Mouse (Mus musculus) gastrocnemius, postnatal 4 days (tissue): Measurements from ENCODE around the gene Atp8b5. TPM values are rescaled to one million over a fixed set of nuclear protein-coding genes. Genes with fewer than 3 reads are reported as not detected.

Experiments
- DNase-seq, 2 experiments: peaks; one replicate each; pipeline ENCODE4 v3.0.0; 2021 to 2022; ENCODE audit warnings: low spot score in 2 of 2, mixed read lengths in 2 of 2
- total RNA-seq, 2 experiments: library from RNA; stranded (reverse); gene quantifications; 2 replicates each; pipeline ENCODE4 v1.2.3; 2021

Gene Atp8b5
- total RNA-seq, 2 experiments from 2014 or later: 0.34 to 0.39 TPM

- DNase-seq: peak; percentile 57 to 79
These were observed 139.4 kb downstream of the Atp8b5 start for GRCm38 (mm10) chr4:43406162-43406971.

GRCm38 (mm10) chr4:43407071-43407920, 140.3 kb downstream of the Atp8b5 start:
- DNase-seq: no peak

DNA sequence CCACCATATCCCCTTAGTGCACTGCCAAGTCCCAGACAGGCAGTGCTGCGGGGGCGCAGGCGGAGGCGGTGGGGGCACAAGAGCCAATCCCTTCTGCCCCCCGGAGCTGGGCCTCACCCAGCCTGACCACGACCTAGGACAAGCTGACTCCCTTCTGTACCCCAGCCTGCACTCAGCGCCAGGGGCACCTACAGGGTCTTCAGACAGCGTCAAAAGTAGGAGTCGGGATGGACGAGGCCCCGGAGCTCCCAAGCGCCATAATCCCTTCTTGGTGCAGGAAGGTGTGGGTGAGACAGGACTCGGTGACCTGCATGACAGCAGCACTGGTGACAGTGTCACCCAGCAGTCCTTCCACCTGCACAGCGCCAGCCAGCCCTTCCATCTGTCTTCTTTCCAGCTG, 147.8 kb downstream of the Atp8b5 start:
- DNase-seq: no peak

DNA sequence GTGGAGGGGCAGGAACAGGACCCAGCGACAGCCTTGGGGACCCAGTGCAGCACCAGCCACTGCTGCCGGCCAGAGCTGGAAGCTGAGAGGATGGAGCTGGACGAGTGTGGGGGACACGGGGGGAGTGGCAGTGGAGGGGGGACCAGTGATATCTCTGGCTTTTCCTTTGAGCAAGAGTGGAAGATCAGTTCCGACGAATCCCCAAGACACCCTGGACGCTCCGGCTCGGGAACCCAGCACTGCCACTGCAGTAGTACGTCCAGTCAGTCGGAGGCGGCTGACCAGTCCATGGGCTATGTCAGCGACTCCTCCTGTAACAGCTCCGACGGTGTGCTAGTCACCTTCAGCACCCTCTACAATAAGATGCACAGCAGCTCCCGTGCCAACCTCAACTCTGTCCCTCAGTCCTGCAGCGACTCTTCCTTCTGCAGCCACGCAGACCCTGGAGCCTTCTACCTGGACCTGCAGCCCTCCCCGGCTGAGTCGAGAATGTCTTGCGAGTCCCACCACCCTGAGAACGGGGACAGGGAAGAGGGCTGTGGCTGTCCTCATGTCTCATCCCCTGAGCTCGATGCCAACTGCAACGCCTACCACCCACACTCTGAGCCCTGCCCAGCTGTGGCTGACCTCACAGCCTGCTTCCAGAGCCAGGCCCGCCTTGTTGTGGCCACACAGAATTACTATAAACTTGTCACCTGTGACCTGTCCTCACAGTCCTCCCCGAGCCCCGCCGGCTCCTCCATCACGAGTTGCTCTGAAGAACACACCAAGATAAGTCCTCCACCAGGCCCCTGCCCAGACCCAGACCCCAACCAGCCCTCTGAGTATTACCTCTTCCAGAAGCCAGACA, 148.5 kb downstream of the Atp8b5 start:
- DNase-seq: no peak

- DNase-seq: no peak
These were observed 149.1 kb downstream of the Atp8b5 start for GRCm38 (mm10) chr4:43416071-43416490.

DNA sequence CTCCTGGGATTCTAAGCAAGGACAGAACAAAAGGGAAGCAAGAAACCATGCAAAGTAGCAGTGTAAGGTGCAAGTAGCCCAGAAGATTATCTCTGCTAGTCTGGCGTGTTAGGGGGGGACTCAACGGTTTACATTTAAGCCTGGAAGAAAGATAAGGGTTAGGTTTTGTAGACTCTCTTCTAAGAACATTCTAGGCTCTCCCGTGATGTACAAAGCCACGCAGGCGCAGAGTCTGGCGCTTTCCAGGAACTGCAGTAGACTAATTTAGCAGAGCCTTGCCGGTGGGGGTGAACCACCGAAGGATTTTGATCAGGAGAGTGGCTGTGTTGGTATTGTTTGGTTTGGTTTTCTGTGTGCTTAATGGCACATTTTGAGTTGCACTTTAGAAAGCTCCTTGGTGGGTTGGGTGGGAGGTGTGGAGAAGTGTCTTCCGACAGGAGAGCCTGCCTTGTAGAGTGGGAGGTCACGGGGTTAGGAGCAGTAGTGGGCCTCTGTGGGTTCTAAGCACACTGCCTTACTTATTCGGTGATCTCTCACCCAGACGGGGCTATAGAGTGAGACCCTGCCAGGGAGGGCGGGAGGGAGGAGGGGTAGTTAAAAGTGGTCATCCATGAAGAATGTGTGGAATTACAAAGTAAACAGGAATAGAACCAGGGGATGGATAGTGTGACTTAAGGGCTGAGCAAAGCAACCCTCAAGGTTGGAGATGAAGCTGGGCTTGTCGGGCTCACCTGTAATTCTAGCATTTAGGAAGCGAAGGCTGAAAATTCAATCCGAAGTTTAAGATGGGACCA, 150.5 kb downstream of the Atp8b5 start:
- no peak for DNase-seq

DNA sequence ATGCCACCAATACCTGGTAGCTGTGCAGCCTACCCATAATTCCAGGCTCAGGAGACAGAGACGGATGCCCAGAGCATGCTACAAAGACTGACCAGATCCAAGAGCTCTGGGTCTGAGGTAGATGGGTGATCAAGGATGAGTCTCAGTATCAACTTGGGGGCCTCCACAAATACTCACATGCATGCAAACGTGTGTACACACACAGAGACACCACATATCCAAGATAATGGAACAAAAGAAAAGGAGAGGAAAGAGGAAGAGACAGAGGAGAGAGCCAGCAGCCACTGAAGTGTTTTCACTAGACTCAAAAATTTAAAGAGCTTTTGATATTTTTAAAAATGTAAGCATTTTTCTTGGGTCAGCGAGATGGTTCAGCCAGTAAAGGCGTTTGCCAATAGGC, 151.5 kb downstream of the Atp8b5 start:
- DNase-seq: no peak

DNA sequence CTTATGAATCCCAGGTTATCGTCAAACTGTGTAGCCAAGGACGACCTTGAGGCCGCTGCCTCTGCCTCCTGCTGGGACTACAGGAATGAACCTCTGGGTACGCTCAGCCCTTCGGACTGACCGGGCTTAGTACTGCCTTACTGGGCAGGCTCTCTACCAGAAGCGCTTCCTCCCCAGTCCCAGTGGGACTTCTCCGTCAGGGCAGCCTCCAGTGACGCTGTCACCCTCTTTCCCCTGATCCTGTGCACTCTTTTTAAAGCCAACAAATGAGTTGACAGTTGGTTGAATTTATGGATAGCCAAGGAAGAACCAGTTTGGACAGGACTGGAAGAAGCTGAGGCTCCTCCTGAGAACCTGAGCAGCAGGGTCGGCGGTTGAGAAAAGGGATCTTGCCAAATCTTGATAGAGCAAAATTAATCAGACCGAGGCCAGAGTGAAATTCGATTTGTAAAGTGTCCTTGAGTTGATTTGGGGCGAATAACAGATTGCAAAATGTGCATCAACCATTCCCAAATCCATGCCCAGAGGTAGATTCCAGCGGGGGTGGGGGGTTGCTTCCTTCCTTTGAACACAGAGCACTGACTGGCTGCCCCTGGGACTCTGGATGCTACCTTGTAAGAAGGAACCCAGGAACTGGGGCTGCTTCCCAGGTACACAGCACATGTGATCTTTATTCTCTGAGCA, 152.2 kb downstream of the Atp8b5 start:
- no peak for DNase-seq

- no peak for DNase-seq
These were observed 152.9 kb downstream of the Atp8b5 start for GRCm38 (mm10) chr4:43419801-43420281.

GRCm38 (mm10) chr4:43420305-43420704, 153.3 kb downstream of the Atp8b5 start:
- DNase-seq: peak in 1 of 2 experiments; percentile 70

DNA sequence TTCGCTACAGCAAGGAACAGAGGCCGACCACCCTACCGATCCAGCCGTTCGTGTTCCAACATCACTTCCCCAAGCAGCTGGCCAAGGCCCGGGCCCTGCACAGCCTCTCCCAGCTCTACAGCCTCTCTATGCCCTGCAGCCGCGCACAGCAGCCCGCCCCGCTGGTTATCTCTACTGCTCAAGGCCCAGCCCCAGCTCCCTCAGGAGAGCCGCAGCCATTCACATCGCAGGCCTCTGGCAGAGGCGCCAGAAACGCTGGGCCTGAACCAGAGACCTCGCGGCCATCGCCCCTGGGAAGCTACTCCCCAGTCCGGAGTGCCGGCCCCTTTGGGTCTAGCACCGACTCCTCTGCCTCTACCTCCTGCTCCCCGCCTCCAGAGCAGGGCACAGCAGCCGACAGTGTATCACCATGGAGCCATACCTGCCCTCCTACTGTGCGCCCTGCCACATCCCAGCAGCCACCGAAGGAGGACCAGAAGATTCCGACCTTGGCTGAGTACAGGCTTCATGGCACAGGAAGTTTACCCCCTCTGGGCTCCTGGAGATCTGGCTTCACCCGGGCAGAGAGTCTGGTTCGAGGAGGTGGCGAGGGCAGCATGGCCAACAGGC, 154.8 kb downstream of the Atp8b5 start:
- no peak for DNase-seq

Other genes starting within 250 kb of the Atp8b5 start
- gene Pigo, start 241.3 kb upstream of the Atp8b5 start, total RNA-seq: 10 to 100 TPM; 10.7 to 10.8 TPM
- gene Stoml2, start 235.4 kb upstream of the Atp8b5 start, total RNA-seq: 100 to 1,000 TPM in 1 of 2 experiments, 10 to 100 TPM in 1; 94.7 to 103 TPM
- gene Fam214b, start 220.9 kb upstream of the Atp8b5 start, total RNA-seq: 10 to 100 TPM; 20.6 to 25.1 TPM
- 1 to 10 TPM; 5.9 to 7.2 TPM for gene Unc13b, start 208.2 kb upstream of the Atp8b5 start, total RNA-seq
- gene Rusc2, start 114.8 kb downstream of the Atp8b5 start, total RNA-seq: 10 to 100 TPM; 58.6 to 63.4 TPM
- gene Fam166b, start 162.0 kb downstream of the Atp8b5 start, total RNA-seq: under 1 TPM in 1 of 2 experiments, not detected in 1; 0.47 TPM
- 10 to 100 TPM; 39.3 to 40.9 TPM for gene Tesk1, start 174.8 kb downstream of the Atp8b5 start, total RNA-seq
- gene Cd72, start 187.5 kb downstream of the Atp8b5 start, total RNA-seq: under 1 TPM; 0.32 to 0.75 TPM
- gene Sit1, start 216.6 kb downstream of the Atp8b5 start, total RNA-seq: not detected
- gene Ccdc107, start 225.7 kb downstream of the Atp8b5 start, total RNA-seq: 10 to 100 TPM; 23.3 to 28.6 TPM
- gene Arhgef39, start 232.5 kb downstream of the Atp8b5 start, total RNA-seq: 1 to 10 TPM; 7.9 to 8.9 TPM
- gene Car9, start 239.8 kb downstream of the Atp8b5 start, total RNA-seq: 1 to 10 TPM; 1.2 to 3.1 TPM